Mouse (Mus musculus): ENCODE data around the gene Htra3.

GRCm38 (mm10) chr5:35679256-35680155, at the start of gene Htra3:
- TF ChIP-seq CTCF (IDR thresholded peaks at IDR 0.05), result no peak
- no peak for TF ChIP-seq EP300 (IDR thresholded peaks at IDR 0.05)

Data from lung, postnatal 0 days (tissue).